Mouse (Mus musculus) heart, adult 2 months (tissue): ENCODE measurements at regions not wholly inside any gene's neighbourhood (a gene's known extent, or its start where the extent isn't known, plus 50 kb on each side); places are given as distances from the start of the nearest gene placed in this dataset.
"Not testable (repeated sequence)": the region's sequence is repeated elsewhere in the genome, so short reads cannot be mapped to it uniquely, and the experiment has no call there.

Experiments
- CTCF ChIP-seq: fragments of 200-600 bp; IDR thresholded peaks from 2 replicates; pipeline ENCODE4 v1.8.1; 2022; ENCODE audit warnings: antibody characterized with exemption, mild to moderate bottlenecking, moderate library complexity
- POLR2A ChIP-seq: fragments of 200-500 bp; IDR thresholded peaks from 2 replicates; pipeline ENCODE4 v1.6.1; 2011; ENCODE audit warnings: mild to moderate bottlenecking, low read depth, low read length, control low read depth; ENCODE audit not compliant: insufficient read depth

DNA sequence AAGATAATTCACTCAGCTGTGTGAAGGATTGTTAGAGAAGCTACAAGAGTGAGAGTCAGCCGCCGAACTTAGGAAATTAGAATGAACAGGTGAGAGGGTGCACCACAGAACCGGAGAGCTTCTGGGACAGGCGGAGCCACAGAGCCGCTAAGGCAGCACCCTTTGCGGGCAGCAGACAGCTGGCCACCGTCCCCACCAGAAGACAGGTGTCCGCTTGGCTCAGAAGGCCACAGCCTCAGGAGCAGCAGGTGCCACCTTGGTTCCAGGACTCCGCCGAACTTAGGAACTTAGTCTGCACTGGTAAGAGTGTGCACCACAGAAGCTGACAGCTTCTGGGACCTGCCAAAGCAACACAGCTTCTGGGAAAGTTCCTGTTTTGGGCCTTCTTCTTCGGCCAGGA is 93.4 kb upstream of the Usp25 start:
- TF ChIP-seq CTCF, POLR2A: not testable (repeated sequence)
